Mouse (Mus musculus) bone marrow macrophage, adult 2 months (primary cell): ENCODE data around the gene Klf1. TPM values are rescaled to one million over a fixed set of nuclear protein-coding genes. Genes with fewer than 3 reads are reported as not detected.

Source experiments
- H3K27ac ChIP-seq: 2 replicates; pipeline ENCODE4 v1.5.1; 2012; ENCODE audit warnings: low read depth, low read length; ENCODE audit not compliant: insufficient read depth
- H3K4me1 ChIP-seq: 2 replicates; pipeline ENCODE4 v1.6.1; 2012; ENCODE audit warnings: low read length; ENCODE audit not compliant: control insufficient read depth, insufficient read depth
- H3K4me3 ChIP-seq: 2 replicates; pipeline ENCODE4 v1.5.1; 2012; ENCODE audit warnings: mild to moderate bottlenecking, low read length, moderate library complexity; ENCODE audit not compliant: insufficient read depth
- CTCF ChIP-seq: IDR thresholded peaks from 2 replicates; pipeline ENCODE4 v1.5.1; 2012; ENCODE audit warnings: low read depth, mild to moderate bottlenecking, low read length, moderate library complexity
- POLR2A ChIP-seq: IDR thresholded peaks from 2 replicates; pipeline ENCODE4 v1.6.1; 2012; ENCODE audit warnings: mild to moderate bottlenecking, low read depth, low read length, borderline replicate concordance
- polyA plus RNA-seq: library from polyadenylated mRNA; stranded (reverse); fragments of >200 nt; gene quantifications from 2 replicates; pipeline ENCODE4 v1.2.4, GENCODE M21; 2012; ENCODE audit not compliant: missing spikeins, insufficient read depth, insufficient read length

Gene Klf1
- polyA plus RNA-seq, 1 experiment, result not detected

- Histone ChIP-seq H3K4me1 (peaks cover 13% of the 10 kb centered on the region), H3K4me3 (peak overlapping the region; percentile 49), H3K27ac (peak overlapping the region; percentile 49)
- TF ChIP-seq CTCF, result no peak
- TF ChIP-seq POLR2A, result no peak
Measured at GRCm38 (mm10) chr8:84913502-84913900, 11.8 kb downstream of the Klf1 start.

GRCm38 (mm10) chr8:84913960-84914359, 12.2 kb downstream of the Klf1 start:
- TF ChIP-seq POLR2A (no peak), CTCF (peak; percentile 46)
- no peak overlapping the region for H3K4me3 ChIP-seq
- peaks cover 13% of the 10 kb centered on the region for H3K4me1 ChIP-seq
- peak overlapping the region; percentile 34; the same call in 1 of the 2 replicates for H3K27ac ChIP-seq

- no peak overlapping the region for H3K4me3 ChIP-seq
- H3K27ac ChIP-seq, result no peak overlapping the region
- peaks cover 7% of the 10 kb centered on the region for H3K4me1 ChIP-seq
- TF ChIP-seq CTCF, result no peak
- TF ChIP-seq POLR2A, result no peak
Measured at GRCm38 (mm10) chr8:84915269-84915668, 13.5 kb downstream of the Klf1 start.

- Histone ChIP-seq H3K27ac (no peak overlapping the region), H3K4me3 (no peak overlapping the region), H3K4me1 (peaks cover 14% of the 10 kb centered on the region)
- TF ChIP-seq CTCF (no peak), POLR2A (no peak)
Measured at GRCm38 (mm10) chr8:84917781-84918180, 16.1 kb downstream of the Klf1 start.

GRCm38 (mm10) chr8:84918646-84919045, 16.9 kb downstream of the Klf1 start:
- H3K4me3 ChIP-seq, result no peak overlapping the region
- no peak overlapping the region for H3K27ac ChIP-seq
- H3K4me1 ChIP-seq, result peaks cover 13% of the 10 kb centered on the region
- TF ChIP-seq POLR2A (no peak), CTCF (no peak)

- Histone ChIP-seq H3K27ac (no peak overlapping the region), H3K4me3 (no peak overlapping the region), H3K4me1 (peaks cover 15% of the 10 kb centered on the region)
- no peak for TF ChIP-seq CTCF
- no peak for TF ChIP-seq POLR2A
Measured at GRCm38 (mm10) chr8:84921596-84921995, 19.9 kb downstream of the Klf1 start.

GRCm38 (mm10) chr8:84925557-84925956, 23.8 kb downstream of the Klf1 start:
- TF ChIP-seq POLR2A (no peak), CTCF (no peak)
- peaks cover 15% of the 10 kb centered on the region for H3K4me1 ChIP-seq
- H3K27ac ChIP-seq, result no peak overlapping the region

GRCm38 (mm10) chr8:84927513-84927912, 25.8 kb downstream of the Klf1 start:
- Histone ChIP-seq H3K4me1 (peaks cover 7% of the 10 kb centered on the region), H3K4me3 (no peak overlapping the region), H3K27ac (no peak overlapping the region)
- TF ChIP-seq CTCF (no peak), POLR2A (no peak)

More at GRCm38 (mm10) chr8:84925557-84925956, 23.8 kb downstream of the Klf1 start:
- H3K4me3 ChIP-seq, result no peak overlapping the region

GRCm38 (mm10) chr8:84928456-84929306, 27.0 kb downstream of the Klf1 start:
- TF ChIP-seq POLR2A (no peak), CTCF (peak; percentile 61; the same call in 1 of the 2 replicates)
- Histone ChIP-seq H3K27ac (no peak overlapping the region), H3K4me1 (peaks cover 7% of the 10 kb centered on the region), H3K4me3 (no peak overlapping the region)

GRCm38 (mm10) chr8:84930582-84930981, 28.9 kb downstream of the Klf1 start:
- 0 out of 2 replicates have a peak, but pooled peaks cover under 1% of the 10 kb centered on the region for H3K4me1 ChIP-seq
- TF ChIP-seq CTCF, result no peak
- no peak for TF ChIP-seq POLR2A
- H3K27ac ChIP-seq, result no peak overlapping the region
- H3K4me3 ChIP-seq, result no peak overlapping the region
